Mouse (Mus musculus) liver, adult 2 months (tissue): Measurements from ENCODE around the gene Acadvl. TPM values are rescaled to one million over a fixed set of nuclear protein-coding genes. Genes with fewer than 3 reads are reported as not detected.

ENCODE experiments used
- DNase-seq: peaks from one replicate; pipeline ENCODE4 v3.0.0-alpha.2; 2011; ENCODE audit warnings: low read depth, low spot score; ENCODE audit errors: extremely low read depth
- H3K27ac ChIP-seq: fragments of 200-500 bp; replicated peaks from 2 replicates; pipeline ENCODE4 v1.5.1; 2012; ENCODE audit warnings: low read depth, mild to moderate bottlenecking, control low read depth, inconsistent platforms, low read length; ENCODE audit not compliant: insufficient read depth
- H3K27me3 ChIP-seq: fragments of 200-500 bp; 2 replicates; pipeline ENCODE4 v1.6.1; 2012; ENCODE audit warnings: mild to moderate bottlenecking, moderate library complexity, low read length, inconsistent platforms; ENCODE audit not compliant: control insufficient read depth, insufficient read depth
- H3K36me3 ChIP-seq: fragments of 200-500 bp; 2 replicates; pipeline ENCODE4 v1.6.1; 2012; ENCODE audit warnings: low read length, inconsistent platforms; ENCODE audit not compliant: control insufficient read depth, insufficient read depth
- H3K4me1 ChIP-seq: fragments of 200-500 bp; 2 replicates; pipeline ENCODE4 v1.6.1; 2011; ENCODE audit warnings: low read length; ENCODE audit not compliant: control insufficient read depth, insufficient read depth
- H3K4me3 ChIP-seq: fragments of 200-500 bp; 2 replicates; pipeline ENCODE4 v1.5.1; 2011; ENCODE audit warnings: low read depth, mild to moderate bottlenecking, control low read depth, low read length, moderate library complexity; ENCODE audit not compliant: insufficient read depth
- H3K79me2 ChIP-seq: fragments of 200-500 bp; 2 replicates; pipeline ENCODE4 v1.6.1; 2012; ENCODE audit warnings: inconsistent platforms, mild to moderate bottlenecking, low read length, moderate library complexity; ENCODE audit not compliant: control insufficient read depth, insufficient read depth
- H3K9ac ChIP-seq: fragments of 200-500 bp; 2 replicates; pipeline ENCODE4 v1.6.1; 2012; ENCODE audit warnings: low read depth, mild to moderate bottlenecking, control low read depth, inconsistent platforms, low read length
- CTCF ChIP-seq: fragments of 200-500 bp; IDR thresholded peaks from 2 replicates; pipeline ENCODE4 v1.5.1; 2011; ENCODE audit warnings: low read depth, low read length, control low read depth
- POLR2A ChIP-seq: fragments of 200-500 bp; IDR thresholded peaks from 2 replicates; pipeline ENCODE4 v1.6.1; 2011; ENCODE audit warnings: low read length, control low read depth; ENCODE audit not compliant: insufficient read depth; ENCODE audit errors: extremely low read depth
- WGBS: fragments of 180-500 bp; shearing (Covaris S2); methylation state at CpG from one replicate; pipeline ENCODE4 v1.1.7; 2018; 5-methylcytosine and 5-hydroxymethylcytosine counted together
- polyA plus RNA-seq: library from polyadenylated mRNA; depleted of rRNA; stranded (reverse); fragments of >200 nt; gene quantifications from 2 replicates; pipeline ENCODE4 v1.2.3, GENCODE M21; 2012
- total RNA-seq: library from RNA; depleted of rRNA; stranded (reverse); fragments of >200 nt; gene quantifications from 2 replicates; pipeline ENCODE4 v1.2.3, GENCODE M21; 2014

The Acadvl gene
- total and polyA plus RNA-seq, 2 experiments, result 302 to 344 TPM

- 62% methylated on average over 6 of the region's 6 CpGs for WGBS
- H3K27me3 ChIP-seq, result no peaks in the 10 kb centered on the region
- no peak for DNase-seq
- no peak overlapping the region for H3K9ac ChIP-seq
- H3K79me2 ChIP-seq, result peaks cover 16% of the 10 kb centered on the region; the same call in 1 of the 2 replicates
- no peak overlapping the region for H3K4me3 ChIP-seq
- H3K4me1 ChIP-seq, result peaks cover 8% of the 10 kb centered on the region
- peaks cover 34% of the 10 kb centered on the region for H3K36me3 ChIP-seq
- TF ChIP-seq POLR2A (no peak), CTCF (no peak)
- H3K27ac ChIP-seq, result no peak overlapping the region
Measured at GRCm38 (mm10) chr11:70015677-70016076, 466 bp upstream of the Acadvl start.

- Histone ChIP-seq H3K79me2 (peaks cover 16% of the 10 kb centered on the region; the same call in 1 of the 2 replicates), H3K27me3 (no peaks in the 10 kb centered on the region), H3K9ac (peak overlapping the region; percentile 80; the same call in 1 of the 2 replicates), H3K27ac (peak overlapping the region; percentile 89; the same call in 1 of the 2 replicates), H3K4me1 (peaks cover 8% of the 10 kb centered on the region), H3K4me3 (no peak overlapping the region), H3K36me3 (peaks cover 39% of the 10 kb centered on the region)
- no peak for DNase-seq
- 56% methylated on average over 5 of the region's 5 CpGs for WGBS
- TF ChIP-seq CTCF (no peak), POLR2A (no peak)
Measured at GRCm38 (mm10) chr11:70014051-70014450, 1.2 kb downstream of the Acadvl start.

GRCm38 (mm10) chr11:70013408-70013807 lies 1.8 kb downstream of the Acadvl start:
- Histone ChIP-seq H3K4me1 (peaks cover 8% of the 10 kb centered on the region), H3K79me2 (peaks cover 16% of the 10 kb centered on the region; the same call in 1 of the 2 replicates), H3K4me3 (no peak overlapping the region), H3K36me3 (peaks cover 40% of the 10 kb centered on the region), H3K27ac (no peak overlapping the region), H3K9ac (no peak overlapping the region), H3K27me3 (no peaks in the 10 kb centered on the region)
- no peak for DNase-seq
- 70% methylated on average over 3 of the region's 3 CpGs for WGBS
- no peak for TF ChIP-seq CTCF
- TF ChIP-seq POLR2A, result no peak

GRCm38 (mm10) chr11:70012931-70013330 lies 2.3 kb downstream of the Acadvl start:
- Histone ChIP-seq H3K27ac (no peak overlapping the region), H3K27me3 (no peaks in the 10 kb centered on the region), H3K4me3 (no peak overlapping the region), H3K4me1 (peaks cover 8% of the 10 kb centered on the region), H3K9ac (no peak overlapping the region), H3K36me3 (peaks cover 44% of the 10 kb centered on the region), H3K79me2 (peaks cover 16% of the 10 kb centered on the region; the same call in 1 of the 2 replicates)
- WGBS, result 94% methylated on average over 9 of the region's 9 CpGs
- no peak for TF ChIP-seq CTCF
- TF ChIP-seq POLR2A, result no peak
- no peak for DNase-seq

- DNase-seq, result no peak
- no peak overlapping the region for H3K9ac ChIP-seq
- H3K79me2 ChIP-seq, result peaks cover 16% of the 10 kb centered on the region; the same call in 1 of the 2 replicates
- 88% methylated on average over 10 of the region's 10 CpGs for WGBS
- peaks cover 46% of the 10 kb centered on the region for H3K36me3 ChIP-seq
- TF ChIP-seq CTCF, result no peak
- no peak for TF ChIP-seq POLR2A
- H3K4me1 ChIP-seq, result peaks cover 8% of the 10 kb centered on the region
- H3K4me3 ChIP-seq, result no peak overlapping the region
- no peaks in the 10 kb centered on the region for H3K27me3 ChIP-seq
- no peak overlapping the region for H3K27ac ChIP-seq
Measured at GRCm38 (mm10) chr11:70010961-70011360, 4.2 kb downstream of the Acadvl start.

- Histone ChIP-seq H3K27ac (no peak overlapping the region), H3K36me3 (peaks cover 46% of the 10 kb centered on the region), H3K79me2 (peaks cover 16% of the 10 kb centered on the region; the same call in 1 of the 2 replicates), H3K4me1 (peaks cover 8% of the 10 kb centered on the region), H3K4me3 (no peak overlapping the region), H3K9ac (no peak overlapping the region), H3K27me3 (no peaks in the 10 kb centered on the region)
- DNase-seq, result no peak
- TF ChIP-seq POLR2A (no peak), CTCF (no peak)
- 71% methylated on average over 12 of the region's 12 CpGs for WGBS
Measured at GRCm38 (mm10) chr11:70010548-70010947, 4.7 kb downstream of the Acadvl start.
